Mouse (Mus musculus) heart, embryonic 11.5 days (tissue): ENCODE measurements around the gene Olfr1143. TPM values are rescaled to one million over a fixed set of nuclear protein-coding genes. Genes with fewer than 3 reads are reported as not detected.

ENCODE experiments used
- ATAC-seq: fragments of 200-750 bp; cut with Nextera tagmentation; replicated peaks from 2 replicates; pipeline ENCODE4 v1.8.0; 2017; ENCODE audit warnings: moderate library complexity; ENCODE audit not compliant: insufficient number of reproducible peaks, low FRiP score, low TSS enrichment
- H3K27ac ChIP-seq: fragments of 300-500 bp; sonication (generic); 2 replicates; pipeline ENCODE4 v1.5.1; 2014; ENCODE audit warnings: mild to moderate bottlenecking, low read depth, low read length
- H3K27me3 ChIP-seq: fragments of 300-500 bp; sonication (generic); 2 replicates; pipeline ENCODE4 v1.6.1; 2014; ENCODE audit warnings: mild to moderate bottlenecking, low read length, mixed read lengths; ENCODE audit not compliant: control insufficient read depth, insufficient read depth
- H3K36me3 ChIP-seq: fragments of 300-500 bp; sonication (generic); 2 replicates; pipeline ENCODE4 v1.6.1; 2014; ENCODE audit warnings: mild to moderate bottlenecking, low read length, moderate library complexity, mixed read lengths; ENCODE audit not compliant: control insufficient read depth, insufficient read depth
- H3K4me1 ChIP-seq: fragments of 300-500 bp; sonication (generic); 2 replicates; pipeline ENCODE4 v1.6.1; 2014; ENCODE audit warnings: low read length; ENCODE audit not compliant: control insufficient read depth, insufficient read depth
- H3K4me2 ChIP-seq: fragments of 300-500 bp; sonication (generic); 2 replicates; pipeline ENCODE4 v1.6.1; 2014; ENCODE audit warnings: mild to moderate bottlenecking, moderate library complexity
- H3K4me3 ChIP-seq: fragments of 300-500 bp; sonication (generic); 2 replicates; pipeline ENCODE4 v1.5.1; 2014; ENCODE audit warnings: low read depth, low read length
- H3K9ac ChIP-seq: fragments of 300-500 bp; sonication (generic); 2 replicates; pipeline ENCODE4 v1.6.1; 2014; ENCODE audit warnings: mild to moderate bottlenecking, low read depth, low read length, moderate library complexity
- H3K9me3 ChIP-seq: fragments of 300-500 bp; sonication (generic); replicated peaks from 2 replicates; pipeline ENCODE4 v1.6.1; 2016; ENCODE audit warnings: low read length; ENCODE audit not compliant: control insufficient read depth
- WGBS: fragments of 180-500 bp; shearing (Covaris S2); extraction: QIAGEN DNeasy Blood & Tissue Kit; methylation state at CpG from one replicate; pipeline ENCODE4 v1.1.7; 2014; ENCODE audit not compliant: insufficient replicate concordance; 5-methylcytosine and 5-hydroxymethylcytosine counted together
- polyA plus RNA-seq: library from polyadenylated mRNA; unstranded; fragments of >200 nt; fragmentation: Nextera tagmentation; extraction: Ambion mirVana; gene quantifications from 2 replicates; pipeline ENCODE4 v1.2.1, GENCODE M21; 2014

Olfr1143 gene
- not detected in 2 replicates for polyA plus RNA-seq

DNA sequence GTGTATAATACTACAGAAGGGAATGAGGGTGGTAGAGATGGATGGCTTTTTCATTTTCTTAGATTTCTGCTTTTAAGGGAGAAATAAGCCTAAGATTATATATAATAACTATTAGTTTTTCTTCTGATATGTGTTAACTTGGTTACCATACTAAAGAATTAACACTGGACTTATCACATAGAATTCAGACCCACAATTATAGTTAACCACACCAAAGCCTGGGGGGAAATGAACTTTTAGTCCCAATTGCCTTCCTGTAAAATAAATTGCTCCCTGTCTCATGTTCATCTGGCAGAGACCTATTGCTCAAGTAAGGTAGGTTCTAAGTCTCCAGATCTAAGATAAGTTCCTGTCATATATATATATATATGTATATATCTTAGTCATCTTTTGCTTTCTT lies at the start of gene Olfr1143:
Gene Olfr1143 (plus strand): TSS at position 301 of the 400 bp plus-strand sequence.
- Histone ChIP-seq H3K27ac (no peak within 1 kb of the TSS), H3K36me3 (no peaks in the 10 kb centered on the region), H3K4me3 (no peak within 1 kb of the TSS), H3K4me1 (no peaks in the 10 kb centered on the region), H3K9ac (no peak within 1 kb of the TSS), H3K4me2 (no peak within 1 kb of the TSS), H3K9me3 (no peaks in the 10 kb centered on the region), H3K27me3 (no peaks in the 10 kb centered on the region)
- ATAC-seq = no peak

DNA sequence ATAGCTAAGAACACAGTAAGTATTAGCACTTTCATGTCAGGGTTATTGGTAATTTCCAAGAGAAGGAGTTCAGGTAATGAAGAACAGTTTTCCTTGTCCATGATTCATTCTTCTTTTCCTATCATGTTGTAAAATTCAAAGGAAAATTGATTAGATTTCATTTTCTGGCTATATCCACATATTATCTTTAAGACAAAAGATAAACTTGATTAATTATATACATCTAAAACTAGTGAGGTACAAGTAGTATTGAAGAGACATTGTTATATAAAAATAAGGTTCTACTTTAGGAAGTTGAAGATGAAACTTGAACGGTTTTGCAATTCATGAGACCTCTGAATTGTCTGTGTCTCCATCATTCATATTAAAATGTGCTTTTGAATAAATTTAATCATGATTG lies 46.5 kb upstream of the Olfr1143 start, which contains the start of gene Olfr1141:
Gene Olfr1141 (minus strand): TSS at position 101 of the 400 bp plus-strand sequence.
- Histone ChIP-seq H3K4me1 (no peaks in the 10 kb centered on the region), H3K36me3 (no peaks in the 10 kb centered on the region), H3K4me3 (no peak within 1 kb of the TSS), H3K9ac (no peak within 1 kb of the TSS), H3K9me3 (no peaks in the 10 kb centered on the region), H3K4me2 (no peak within 1 kb of the TSS), H3K27me3 (no peaks in the 10 kb centered on the region), H3K27ac (no peak within 1 kb of the TSS)
- WGBS = 77% methylated on average over 1 of the region's 1 CpGs
- no peak for ATAC-seq

DNA sequence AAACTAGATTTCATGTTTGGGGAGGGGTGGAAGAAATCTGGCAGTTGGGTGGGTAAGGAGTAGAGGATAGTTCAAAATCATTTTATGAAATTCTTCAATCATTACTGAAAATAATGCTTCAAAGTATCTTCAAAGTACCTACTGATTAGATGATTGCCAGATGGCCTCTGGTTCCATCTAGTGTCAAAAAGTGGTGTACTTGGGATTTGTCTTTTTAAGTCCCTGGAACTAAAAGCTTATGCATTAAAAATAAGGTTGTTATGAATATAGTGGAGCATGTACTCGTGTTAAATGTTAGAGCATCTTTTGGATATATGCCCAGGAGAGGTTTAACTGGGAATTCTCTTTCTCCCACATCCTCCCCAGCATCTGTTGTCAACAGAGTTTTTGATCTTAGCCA lies 24.2 kb upstream of the Olfr1143 start:
- Histone ChIP-seq H3K27me3 (no peaks in the 10 kb centered on the region), H3K27ac (no peak overlapping the region), H3K9me3 (no peaks in the 10 kb centered on the region), H3K4me1 (no peaks in the 10 kb centered on the region), H3K9ac (no peak overlapping the region), H3K36me3 (no peaks in the 10 kb centered on the region), H3K4me3 (no peak overlapping the region), H3K4me2 (no peak overlapping the region)
- 37% methylated on average over 1 of the region's 1 CpGs for WGBS
- ATAC-seq = no peak

DNA sequence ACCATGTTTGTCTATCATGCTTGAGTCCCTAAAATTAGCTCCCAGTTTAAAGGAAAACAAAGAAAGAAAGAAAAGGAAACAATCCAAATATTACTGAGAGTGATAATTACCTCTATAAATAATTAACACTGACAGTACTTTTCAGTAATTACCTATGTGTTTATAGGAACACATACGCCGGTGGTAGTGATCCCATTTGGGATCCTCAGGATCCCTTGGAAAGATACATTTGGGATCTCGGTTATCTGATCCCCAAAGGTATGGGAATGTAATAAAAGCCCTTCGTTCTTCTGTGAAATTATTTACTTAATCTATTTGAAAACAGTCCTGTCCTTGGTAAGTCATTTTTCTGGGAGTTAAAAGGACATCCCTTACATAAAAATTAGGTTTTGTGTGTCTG lies 21.2 kb upstream of the Olfr1143 start, which contains the start of gene Olfr152:
Gene Olfr152 (plus strand): TSS at position 301 of the 400 bp plus-strand sequence.
- Histone ChIP-seq H3K9ac (no peak within 1 kb of the TSS), H3K36me3 (no peaks in the 10 kb centered on the region), H3K4me2 (no peak within 1 kb of the TSS), H3K4me1 (no peaks in the 10 kb centered on the region), H3K4me3 (no peak within 1 kb of the TSS), H3K27ac (no peak within 1 kb of the TSS), H3K9me3 (no peaks in the 10 kb centered on the region), H3K27me3 (no peaks in the 10 kb centered on the region)
- no peak for ATAC-seq
- 73% methylated on average over 4 of the region's 4 CpGs for WGBS

DNA sequence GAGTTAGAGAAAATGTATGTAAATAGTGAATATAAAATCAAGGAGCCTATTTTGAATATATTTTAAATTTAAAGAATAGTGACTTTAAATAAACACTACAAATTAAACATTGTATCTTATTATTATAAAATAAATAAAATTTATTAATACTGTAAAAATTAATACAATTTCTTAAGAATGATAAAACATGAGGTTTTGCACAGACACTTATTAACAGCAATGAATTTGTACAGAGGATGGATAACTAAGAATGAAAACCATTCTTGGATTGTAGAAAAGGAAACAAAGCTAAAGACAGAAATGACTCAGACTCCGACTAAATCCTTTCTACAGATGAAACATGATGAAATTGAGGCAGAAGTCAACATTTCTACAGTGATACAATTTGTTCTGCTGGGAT lies 9.1 kb downstream of the Olfr1143 start, which contains the start of gene Olfr1145:
Gene Olfr1145 (plus strand): TSS at position 301 of the 400 bp plus-strand sequence.
- Histone ChIP-seq H3K4me2 (no peak within 1 kb of the TSS), H3K27ac (no peak within 1 kb of the TSS), H3K27me3 (no peaks in the 10 kb centered on the region), H3K4me1 (no peaks in the 10 kb centered on the region), H3K9me3 (no peaks in the 10 kb centered on the region), H3K4me3 (no peak within 1 kb of the TSS), H3K9ac (no peak within 1 kb of the TSS), H3K36me3 (no peaks in the 10 kb centered on the region)
- 76% methylated on average over 1 of the region's 1 CpGs for WGBS
- ATAC-seq = no peak

DNA sequence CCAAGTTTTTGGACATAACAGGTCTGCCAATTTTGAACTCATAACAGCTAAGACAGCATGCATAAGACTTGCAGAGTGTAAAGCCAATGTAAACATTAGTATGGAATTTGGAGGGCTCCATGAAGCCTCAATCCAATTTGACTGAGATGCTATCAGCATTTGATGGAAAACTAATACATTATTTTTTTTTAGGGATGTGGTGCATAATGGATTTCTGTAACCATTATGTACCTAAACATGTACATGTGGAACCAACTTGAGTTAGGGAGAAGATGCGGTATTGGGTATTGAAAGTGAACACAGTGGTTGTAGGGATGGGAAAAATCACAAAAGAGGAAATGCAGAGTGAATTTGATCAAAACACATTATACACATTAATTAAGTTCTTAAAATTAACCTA lies 29.8 kb downstream of the Olfr1143 start, which contains the start of gene Olfr1148:
Gene Olfr1148 (plus strand): TSS at position 301 of the 400 bp plus-strand sequence.
- no peak within 1 kb of the TSS for H3K9ac ChIP-seq
- H3K27ac ChIP-seq = no peak within 1 kb of the TSS
- H3K36me3 ChIP-seq = no peaks in the 10 kb centered on the region
- WGBS = 98% methylated on average over 1 of the region's 1 CpGs
- no peaks in the 10 kb centered on the region for H3K9me3 ChIP-seq
- H3K4me3 ChIP-seq = no peak within 1 kb of the TSS
- H3K27me3 ChIP-seq = no peaks in the 10 kb centered on the region
- H3K4me1 ChIP-seq = no peaks in the 10 kb centered on the region
- no peak for ATAC-seq
- H3K4me2 ChIP-seq = no peak within 1 kb of the TSS

DNA sequence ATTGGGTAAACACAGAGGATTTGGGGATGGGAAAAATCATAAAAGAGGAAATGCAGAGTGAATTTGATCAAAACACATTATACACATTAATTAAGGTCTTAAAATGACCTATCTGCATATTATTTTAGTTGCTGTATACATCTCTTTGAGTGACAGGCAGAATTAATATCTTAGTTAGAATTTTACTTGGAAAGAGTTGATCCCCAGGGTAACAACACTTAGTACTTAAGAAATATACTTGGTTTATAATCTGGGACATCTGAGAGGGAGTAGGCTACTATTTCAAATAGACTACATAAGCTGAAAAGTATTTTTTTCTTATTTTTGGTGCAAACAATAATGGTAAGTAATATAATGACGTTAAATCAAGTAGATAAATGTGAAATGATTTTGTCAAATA lies 43.3 kb downstream of the Olfr1143 start, which contains the start of gene Olfr1150-ps1:
Gene Olfr1150-ps1 (plus strand): TSS at position 301 of the 400 bp plus-strand sequence.
- no peaks in the 10 kb centered on the region for H3K4me1 ChIP-seq
- H3K27me3 ChIP-seq = no peaks in the 10 kb centered on the region
- ATAC-seq = no peak
- H3K27ac ChIP-seq = no peak within 1 kb of the TSS
- no peak within 1 kb of the TSS for H3K9ac ChIP-seq
- 51% methylated on average over 1 of the region's 1 CpGs for WGBS
- H3K4me3 ChIP-seq = no peak within 1 kb of the TSS
- H3K4me2 ChIP-seq = no peak within 1 kb of the TSS
- H3K36me3 ChIP-seq = no peaks in the 10 kb centered on the region
- H3K9me3 ChIP-seq = no peaks in the 10 kb centered on the region

Other genes starting within 250 kb of the Olfr1143 start
- gene Olfr1129, start 226.7 kb upstream of the Olfr1143 start, polyA plus RNA-seq = not detected in 2 replicates
- gene Olfr1130, start 194.4 kb upstream of the Olfr1143 start, polyA plus RNA-seq = not detected in 2 replicates
- gene Olfr1131, start 173.5 kb upstream of the Olfr1143 start, polyA plus RNA-seq = not detected in 2 replicates
- gene Olfr1132, start 163.1 kb upstream of the Olfr1143 start, polyA plus RNA-seq = not detected in 2 replicates
- gene Olfr1133, start 153.2 kb upstream of the Olfr1143 start, polyA plus RNA-seq = not detected in 2 replicates
- gene Olfr1134, start 142.1 kb upstream of the Olfr1143 start, polyA plus RNA-seq = not detected in 2 replicates
- not detected in 2 replicates for gene Olfr1135, start 126.9 kb upstream of the Olfr1143 start, polyA plus RNA-seq
- gene Olfr1136, start 106.6 kb upstream of the Olfr1143 start, polyA plus RNA-seq = not detected in 2 replicates
- not detected in 2 replicates for gene Olfr1137, start 87.4 kb upstream of the Olfr1143 start, polyA plus RNA-seq
- gene Olfr1138, start 60.6 kb upstream of the Olfr1143 start, polyA plus RNA-seq = not detected in 2 replicates
- gene Olfr1140, start 56.8 kb upstream of the Olfr1143 start, polyA plus RNA-seq = not detected in 2 replicates
- gene Olfr1141, start 46.6 kb upstream of the Olfr1143 start, polyA plus RNA-seq = not detected in 2 replicates
- gene Olfr152, start 21.1 kb upstream of the Olfr1143 start, polyA plus RNA-seq = not detected in 2 replicates
- not detected in 2 replicates for gene Olfr1145, start 9.2 kb downstream of the Olfr1143 start, polyA plus RNA-seq
- not detected in 2 replicates for gene Olfr1148, start 29.9 kb downstream of the Olfr1143 start, polyA plus RNA-seq
- not detected in 2 replicates for gene Olfr1150-ps1, start 43.4 kb downstream of the Olfr1143 start, polyA plus RNA-seq
- not detected in 2 replicates for gene Olfr1151, start 55.3 kb downstream of the Olfr1143 start, polyA plus RNA-seq
- gene Olfr1152, start 65.9 kb downstream of the Olfr1143 start, polyA plus RNA-seq = not detected in 2 replicates
- not detected in 2 replicates for gene Olfr1153, start 94.4 kb downstream of the Olfr1143 start, polyA plus RNA-seq
- not detected in 2 replicates for gene Olfr1154, start 104.6 kb downstream of the Olfr1143 start, polyA plus RNA-seq
- gene Olfr1155, start 144.5 kb downstream of the Olfr1143 start, polyA plus RNA-seq = not detected in 2 replicates
- not detected in 2 replicates for gene Olfr1156, start 152.5 kb downstream of the Olfr1143 start, polyA plus RNA-seq
- not detected in 2 replicates for gene Olfr1157, start 167.7 kb downstream of the Olfr1143 start, polyA plus RNA-seq
- gene Olfr74, start 174.1 kb downstream of the Olfr1143 start, polyA plus RNA-seq = not detected in 2 replicates
- not detected in 2 replicates for gene Olfr1158, start 189.5 kb downstream of the Olfr1143 start, polyA plus RNA-seq
- not detected in 2 replicates for gene Olfr1160, start 207.7 kb downstream of the Olfr1143 start, polyA plus RNA-seq
- gene Olfr1161, start 222.2 kb downstream of the Olfr1143 start, polyA plus RNA-seq = not detected in 2 replicates
- not detected in 2 replicates for gene Olfr73, start 237.1 kb downstream of the Olfr1143 start, polyA plus RNA-seq